Mouse (Mus musculus) granulocyte monocyte progenitor cell, adult 5-6 weeks (primary cell): ENCODE results near the gene Ovol1. TPM values are rescaled to one million over a fixed set of nuclear protein-coding genes. Genes with fewer than 3 reads are reported as not detected.

ENCODE experiments used
- ATAC-seq: replicated peaks from 2 replicates; pipeline ENCODE4 v1.8.0; 2016; ENCODE audit warnings: mild to moderate bottlenecking, moderate TSS enrichment, inconsistent platforms; ENCODE audit not compliant: poor library complexity, severe bottlenecking
- total RNA-seq, 2 experiments: library from RNA; stranded (forward) in 1 of 2; stranded (reverse) in 1 of 2; fragments of 200-712, 200-1000 nt in 1 of 2; fragments of >200 nt in 1 of 2; fragmentation: Nextera tagmentation in 1 of 2; gene quantifications; 2 replicates each; pipeline ENCODE4 v1.2.3; 2014 to 2017

Ovol1 gene
- total RNA-seq, 2 experiments from 2014 or later, result not detected

DNA sequence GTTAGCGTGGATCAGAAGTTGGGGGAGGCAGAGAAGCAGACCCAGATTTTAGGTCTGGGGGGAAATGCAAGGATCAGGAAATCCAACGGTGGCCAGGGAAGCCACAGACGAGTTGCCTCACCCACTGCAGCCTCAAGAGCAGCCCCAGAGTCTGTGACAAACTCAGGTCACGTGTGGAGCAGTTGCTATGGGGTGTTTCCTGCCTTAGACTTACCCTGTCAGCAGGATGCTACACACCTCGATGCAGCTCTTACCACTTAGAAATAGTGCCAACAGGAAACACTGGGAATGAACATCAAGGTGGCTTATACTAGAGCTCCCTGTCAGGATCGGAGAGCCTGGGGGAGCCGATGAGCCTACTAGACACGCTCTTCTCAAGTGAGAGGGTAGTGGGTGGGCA lies 27.9 kb downstream of the Ovol1 start:
- peak; percentile 20; the same call in 1 of the 2 replicates for ATAC-seq

DNA sequence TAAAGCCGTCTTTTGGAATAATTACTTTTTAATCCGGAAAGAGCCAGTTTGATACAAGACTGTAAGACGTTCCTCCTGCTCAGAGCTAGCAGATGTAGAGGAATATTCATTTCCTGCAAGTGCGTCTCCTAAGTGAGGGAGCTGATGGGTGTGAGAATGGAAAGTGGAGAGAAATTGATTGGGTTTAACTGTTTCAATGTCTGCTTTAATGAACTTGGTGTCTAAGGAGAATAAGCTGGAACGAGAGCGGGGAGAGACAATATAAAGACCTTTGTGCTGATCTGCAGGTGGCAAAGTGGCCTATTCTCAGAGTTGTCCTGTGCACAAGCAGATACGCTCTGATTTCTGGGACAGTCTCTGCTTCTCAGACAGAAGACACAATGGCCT lies 30.3 kb downstream of the Ovol1 start:
- ATAC-seq, result no peak

DNA sequence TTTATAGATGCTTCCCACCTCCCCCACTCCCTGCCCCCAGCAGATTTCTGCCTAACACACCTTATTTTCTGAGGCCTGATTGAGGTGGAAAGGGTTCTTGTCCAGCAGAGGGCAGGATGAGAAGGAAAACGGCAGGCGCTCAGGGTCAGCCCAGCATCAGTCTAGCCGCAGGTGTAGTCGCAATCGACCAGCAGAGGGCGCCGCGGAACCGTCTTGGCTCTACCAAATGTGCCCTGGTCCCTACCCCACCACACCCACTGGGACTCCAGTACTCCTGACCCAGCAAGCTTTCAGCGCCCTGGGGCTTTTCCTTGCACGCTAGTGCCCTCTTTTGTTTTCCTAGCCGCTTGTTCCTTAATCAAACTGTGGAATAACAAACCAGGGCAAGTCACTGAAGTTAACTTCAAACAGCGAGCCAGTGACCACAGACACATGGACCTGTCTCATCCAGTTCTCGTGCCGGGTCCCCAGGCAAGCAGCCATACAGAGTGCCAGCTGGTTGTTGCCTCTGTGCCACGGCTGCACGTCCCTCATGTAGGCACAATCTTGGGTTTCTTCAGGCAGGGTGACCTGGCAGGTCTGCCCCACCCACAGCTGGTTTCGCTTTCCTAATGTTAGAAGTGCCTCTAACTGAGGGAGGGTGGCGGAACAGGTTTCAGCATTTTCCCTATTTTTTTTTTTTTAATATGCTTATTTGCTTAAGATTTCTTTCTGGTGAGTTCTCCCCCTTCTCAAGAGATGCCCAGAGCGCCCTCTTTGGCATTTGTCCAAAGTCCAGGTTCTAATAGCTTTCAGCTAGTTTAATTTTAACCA lies 30.9 kb downstream of the Ovol1 start:
- peak; percentile 95 for ATAC-seq

DNA sequence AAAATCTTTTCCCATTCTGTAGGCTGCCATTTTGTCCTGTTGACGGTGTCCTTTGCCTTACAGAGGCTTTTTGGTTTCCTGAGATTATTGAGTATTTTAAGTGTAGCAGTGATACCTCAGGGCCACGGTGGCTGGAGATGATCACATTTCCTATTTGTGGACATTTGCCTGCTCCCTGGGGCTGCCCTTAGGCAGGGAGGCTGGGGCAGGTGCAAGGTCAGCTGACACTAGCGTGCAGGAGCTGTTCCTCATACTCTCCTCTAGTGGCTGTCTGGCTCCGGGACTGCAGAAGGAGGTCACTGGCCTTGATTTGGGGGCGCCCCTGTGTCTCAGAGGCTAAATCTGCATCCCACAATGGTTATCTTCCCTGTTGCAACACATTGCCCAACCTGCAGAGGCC lies 35.2 kb downstream of the Ovol1 start:
- no peak for ATAC-seq

DNA sequence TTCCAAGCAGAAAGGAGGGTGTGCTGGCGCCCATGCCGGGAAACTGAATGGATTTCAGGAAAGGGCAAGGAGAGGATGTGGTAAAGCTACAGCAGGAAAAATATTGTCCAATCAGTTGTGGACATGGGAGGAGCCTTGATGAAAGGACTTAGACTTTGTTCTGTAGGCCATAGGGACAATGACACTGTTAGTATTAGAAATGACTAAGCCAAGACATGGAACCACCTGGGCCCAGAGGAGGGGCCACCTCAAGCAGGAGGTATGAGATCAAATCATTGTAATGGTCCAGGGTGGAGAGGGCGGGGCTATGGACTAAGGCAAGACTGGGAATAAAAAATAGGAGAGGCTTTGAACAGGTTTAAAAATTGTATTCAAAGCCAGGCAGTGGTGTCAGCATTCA lies 41.7 kb downstream of the Ovol1 start:
- ATAC-seq, result no peak

DNA sequence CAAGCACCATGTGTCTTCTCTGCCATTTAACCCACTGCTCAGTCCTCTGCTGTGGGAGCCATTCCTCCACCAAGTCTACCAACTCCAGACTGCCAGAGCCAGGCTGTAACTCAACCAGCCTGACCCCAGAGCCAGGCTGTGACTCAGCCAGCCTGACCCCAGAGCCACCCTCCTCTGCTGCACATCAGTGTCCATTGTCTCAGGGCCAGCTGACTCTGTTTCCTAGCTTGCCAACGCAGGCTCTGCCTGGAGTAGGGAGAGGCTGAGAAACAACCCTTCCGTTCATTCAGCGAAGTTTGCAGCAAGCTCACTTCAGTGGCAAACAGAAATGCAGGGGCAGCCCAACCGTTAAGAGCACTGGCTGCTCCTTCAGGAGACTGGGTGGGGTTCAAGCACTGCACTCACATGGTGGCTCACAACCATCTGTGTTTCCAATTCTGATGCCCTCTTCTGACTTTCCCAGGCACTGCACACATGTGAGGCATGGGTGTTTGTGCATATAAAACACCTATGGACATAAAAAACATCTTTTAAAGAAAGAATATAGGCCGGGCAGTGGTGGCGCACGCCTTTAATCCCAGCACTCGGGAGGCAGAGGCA lies 43.4 kb downstream of the Ovol1 start:
- no peak for ATAC-seq

DNA sequence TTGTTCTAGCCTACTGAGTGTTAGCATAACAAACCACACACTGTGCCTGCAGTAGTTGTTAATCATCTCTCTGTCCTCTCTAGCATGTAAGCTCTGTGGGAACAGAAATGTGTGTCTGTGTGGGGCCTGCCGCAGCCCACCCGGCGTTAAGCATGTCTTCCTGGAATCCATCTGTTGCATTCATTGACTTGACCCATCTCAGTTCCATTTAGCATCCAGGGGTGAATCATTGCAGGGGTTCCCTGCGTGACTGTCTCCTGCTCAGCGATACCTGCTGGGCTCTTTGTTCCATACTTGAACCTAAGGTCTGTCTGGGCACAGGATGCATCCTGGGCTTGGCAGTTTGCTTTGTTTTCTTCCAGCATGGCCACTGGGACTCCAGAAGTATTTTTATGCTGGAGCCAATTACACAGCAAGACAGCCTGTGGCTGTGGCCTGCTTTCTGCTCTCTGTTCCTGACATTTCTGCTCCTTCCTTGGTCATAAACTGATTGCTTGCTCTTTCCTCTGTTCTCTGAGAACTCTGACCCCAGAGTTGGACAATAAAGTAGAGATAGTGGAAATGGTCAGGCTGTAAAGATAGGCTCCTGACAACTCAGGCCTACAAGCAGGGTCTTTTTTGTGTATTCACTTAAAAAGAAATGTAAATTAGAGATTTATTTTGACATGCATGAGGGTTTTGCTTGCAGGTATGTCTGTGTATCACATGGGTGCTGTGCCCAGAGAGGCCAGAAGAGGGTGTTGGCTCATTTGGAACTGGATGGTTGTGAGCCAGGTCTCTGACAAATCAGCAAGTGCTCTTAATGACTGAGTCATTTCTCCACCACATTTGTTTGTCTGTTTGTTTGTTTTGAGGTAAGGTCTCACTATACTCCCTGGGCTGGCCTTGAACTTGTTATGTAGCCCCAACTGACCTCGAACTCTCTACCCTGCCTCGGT lies 44.3 kb downstream of the Ovol1 start:
- ATAC-seq, result no peak

DNA sequence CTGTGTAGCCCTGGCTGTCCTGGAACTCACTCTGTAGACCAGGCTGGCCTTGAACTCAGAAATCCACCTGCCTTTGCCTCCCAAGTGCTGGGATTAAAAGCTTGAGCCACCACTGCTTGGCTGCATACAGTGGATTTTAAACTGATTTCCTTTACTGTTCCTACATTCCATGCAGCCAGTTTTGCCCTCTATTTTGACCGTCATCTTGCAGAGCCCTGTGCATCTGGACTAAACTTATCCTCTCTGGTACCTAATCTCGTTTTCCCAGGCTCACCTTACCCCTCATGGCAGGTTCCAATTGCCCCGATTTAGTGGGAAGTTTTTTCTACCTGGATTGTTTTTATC lies 47.5 kb downstream of the Ovol1 start:
- ATAC-seq, result no peak

DNA sequence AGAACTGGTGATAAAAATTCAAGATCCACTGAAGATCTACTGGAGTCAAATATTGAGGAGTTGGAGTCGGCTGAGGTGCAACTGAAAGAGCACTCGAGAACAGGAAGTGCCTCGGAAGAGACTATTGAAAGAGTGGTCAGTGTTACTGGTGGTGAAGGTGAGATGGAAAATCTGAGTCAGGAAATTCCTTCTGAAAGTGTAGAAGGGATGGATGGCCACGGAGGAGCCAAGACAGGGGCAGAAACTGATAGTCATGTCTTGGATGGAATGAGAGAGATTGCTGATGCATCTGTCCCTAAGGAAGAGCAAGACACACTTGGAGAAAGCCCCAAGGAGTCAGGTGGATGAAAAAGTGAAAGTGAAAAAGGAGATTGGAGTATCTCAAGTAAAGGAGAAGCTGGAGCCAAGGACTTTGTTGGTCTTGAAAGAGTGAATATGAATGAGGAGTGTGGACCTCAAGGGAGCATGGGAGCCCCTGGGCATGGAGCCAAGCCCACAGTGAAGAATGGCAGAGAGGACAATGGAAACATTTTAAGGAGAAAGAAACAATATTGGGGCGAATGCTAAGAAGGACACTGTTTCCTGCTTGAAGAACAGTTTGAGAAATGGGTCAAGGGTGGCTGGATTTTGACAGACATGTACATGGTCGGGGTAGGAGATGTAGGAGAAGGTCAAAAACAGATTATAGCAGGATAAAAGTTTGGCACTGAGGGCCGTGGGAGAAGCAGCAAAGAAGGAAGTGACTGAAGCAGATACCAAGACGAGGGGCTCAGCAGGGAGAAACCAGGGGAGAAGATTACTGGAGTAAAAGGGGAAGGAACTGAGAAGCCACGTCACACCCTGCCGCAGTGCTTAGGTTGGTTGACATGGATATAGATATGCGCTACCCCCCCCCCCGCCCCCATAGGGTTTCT lies 48.1 kb downstream of the Ovol1 start:
- peak; percentile 73 for ATAC-seq

DNA sequence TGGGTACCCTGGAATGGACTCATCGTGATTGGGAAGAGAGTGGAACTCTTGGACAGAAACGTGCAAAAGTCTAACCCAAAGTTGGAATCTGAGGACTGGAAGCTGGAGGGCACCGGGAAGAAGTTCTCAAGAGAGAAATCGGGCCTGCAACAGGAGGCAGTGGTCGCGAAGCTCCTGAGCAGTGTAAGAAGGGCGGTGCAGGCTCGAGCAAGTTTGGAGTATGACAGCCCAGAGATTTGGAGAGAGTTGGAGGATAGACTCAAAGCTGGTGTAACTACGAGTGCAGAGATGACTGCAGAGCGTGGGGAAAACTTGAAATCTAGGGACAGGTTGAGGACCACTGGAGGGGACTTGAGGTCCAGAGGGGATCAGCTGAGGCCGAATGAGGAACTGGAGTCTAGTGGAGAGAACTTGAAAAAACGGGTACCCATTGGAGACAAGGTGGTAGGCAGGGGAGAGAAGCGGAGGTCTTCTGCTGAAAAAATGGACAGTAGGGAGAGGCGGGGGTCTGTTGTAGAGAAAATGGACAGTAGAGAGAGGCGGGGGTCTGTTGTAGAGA lies 49.3 kb downstream of the Ovol1 start:
- no peak for ATAC-seq

DNA sequence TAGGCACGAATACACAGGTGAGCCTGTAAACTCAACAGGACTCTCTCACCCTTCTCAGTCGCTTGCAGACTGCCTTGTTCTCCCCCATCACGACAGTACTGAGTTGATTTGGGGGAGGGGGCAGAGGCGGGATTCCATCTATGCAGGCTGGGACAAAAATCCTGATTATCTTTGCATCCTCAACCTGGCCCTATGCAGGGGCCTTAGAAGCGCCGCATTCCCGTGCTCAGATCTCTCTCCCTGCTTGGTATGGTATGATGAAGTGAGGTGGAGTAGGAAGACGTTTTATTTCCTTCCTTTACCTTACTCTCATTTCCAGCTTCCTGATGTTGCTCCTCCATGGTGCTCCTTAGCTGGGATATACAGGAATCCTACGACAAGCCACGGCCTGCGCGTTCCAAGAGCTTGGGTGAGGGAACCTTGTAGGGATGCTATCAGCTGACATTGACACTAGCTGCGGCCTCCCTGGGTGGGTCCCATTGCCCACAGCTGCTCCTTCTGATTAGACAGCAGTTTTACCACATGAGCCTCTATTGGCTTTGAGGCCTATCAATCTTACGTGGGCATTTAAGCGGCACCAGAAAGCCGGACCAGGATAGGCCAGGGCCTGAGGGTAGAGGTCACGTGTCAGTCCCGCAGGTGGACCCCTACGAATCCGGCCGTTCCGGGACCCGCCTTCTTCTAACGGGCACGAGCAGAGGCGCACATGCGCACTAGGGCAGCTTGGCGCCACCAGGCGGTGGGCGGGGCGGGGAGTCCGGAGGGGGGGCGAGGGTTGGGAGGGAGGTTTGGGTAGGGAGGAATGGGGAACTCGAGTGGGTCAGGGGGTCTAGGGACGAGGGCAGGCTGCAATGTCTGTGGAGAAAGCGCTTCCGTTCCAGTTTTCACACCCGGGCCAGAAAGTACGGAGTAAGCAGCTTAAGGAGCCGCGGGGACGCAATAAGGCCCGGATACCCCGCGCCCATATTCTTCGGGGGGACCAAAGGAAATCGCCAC lies 50.1 kb downstream of the Ovol1 start, which contains the start of gene Snx32:
Snx32 (minus strand) TSS at position 508 of the 996 bp plus-strand sequence.
- ATAC-seq, result peak; percentile 85

DNA sequence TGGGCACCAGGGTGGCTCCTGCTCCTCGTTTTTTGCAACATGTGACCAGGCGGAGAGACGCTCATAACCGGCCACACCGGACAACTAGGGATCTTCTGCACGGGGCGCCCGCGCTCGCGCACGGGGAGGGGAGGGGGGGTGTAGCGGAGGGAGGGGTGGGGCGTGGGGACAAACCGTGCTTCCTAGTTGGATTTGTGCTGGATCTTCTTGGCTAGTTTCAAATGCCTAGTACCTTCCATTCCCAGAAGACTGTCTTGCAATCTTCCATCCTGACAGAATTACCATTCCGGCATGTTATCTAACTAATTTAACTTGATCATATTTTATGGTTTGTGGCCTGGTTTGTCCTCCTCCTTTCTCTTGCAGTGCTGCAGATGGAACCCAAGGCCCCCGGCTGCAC lies 56.8 kb downstream of the Ovol1 start, which contains the start of gene 1700020D05Rik:
1700020D05Rik (minus strand) TSS at position 101 of the 400 bp plus-strand sequence.
- no peak for ATAC-seq

DNA sequence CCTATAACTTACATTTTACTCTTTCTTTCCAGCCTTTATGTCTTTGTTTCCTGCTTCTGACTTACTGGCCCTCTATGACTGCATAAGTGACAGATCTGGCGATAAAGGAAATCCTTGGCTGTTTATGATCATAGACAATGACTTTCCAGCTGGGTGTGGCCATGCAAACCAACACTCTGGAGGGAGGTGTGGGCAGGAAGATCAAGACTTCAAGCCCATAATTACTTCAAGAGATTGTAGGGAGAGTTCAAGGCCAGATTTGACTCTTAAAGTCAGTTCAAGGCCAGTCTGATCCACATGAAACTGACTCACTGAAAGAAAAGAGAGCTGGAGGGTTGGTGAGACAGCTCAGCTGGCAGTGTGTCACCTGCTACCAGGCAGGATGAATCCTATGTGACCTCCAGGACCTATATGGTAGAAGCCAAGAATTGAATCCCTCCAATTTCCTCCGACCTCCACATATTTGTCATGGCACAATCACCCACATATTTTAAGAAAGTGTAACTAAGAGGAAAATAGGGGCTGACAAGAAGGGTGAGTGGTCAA lies 60.0 kb downstream of the Ovol1 start:
- no peak for ATAC-seq

Other genes with a start within 250 kb of the Ovol1 start
- gene Catsper1, start 224.9 kb downstream of the Ovol1 start, total RNA-seq (2014; fragmentation: Nextera tagmentation), result not detected in 2 replicates
- gene Catsper1, start 224.9 kb downstream of the Ovol1 start, total RNA-seq (2017), result not detected in 2 replicates
- gene Cst6, start 211.1 kb downstream of the Ovol1 start, total RNA-seq (2014; fragmentation: Nextera tagmentation), result not detected in 2 replicates
- gene Cst6, start 211.1 kb downstream of the Ovol1 start, total RNA-seq (2017), result not detected in 2 replicates
- 52.8 and 54.1 TPM in 2 replicates for gene Eif1ad, start 193.9 kb downstream of the Ovol1 start, total RNA-seq (2014; fragmentation: Nextera tagmentation)
- 69.4 and 72.2 TPM in 2 replicates for gene Eif1ad, start 193.9 kb downstream of the Ovol1 start, total RNA-seq (2017)
- gene Banf1, start 193.5 kb downstream of the Ovol1 start, total RNA-seq (2014; fragmentation: Nextera tagmentation), result 526 and 559 TPM in 2 replicates
- 84.9 and 130 TPM in 2 replicates for gene Banf1, start 193.5 kb downstream of the Ovol1 start, total RNA-seq (2017)
- 86.2 and 138 TPM in 2 replicates for gene Sart1, start 171.9 kb downstream of the Ovol1 start, total RNA-seq (2014; fragmentation: Nextera tagmentation)
- 63.2 and 78.7 TPM in 2 replicates for gene Sart1, start 171.9 kb downstream of the Ovol1 start, total RNA-seq (2017)
- gene Tsga10ip, start 158.1 kb downstream of the Ovol1 start, total RNA-seq (2014; fragmentation: Nextera tagmentation), result not detected in 2 replicates
- 1.9 TPM in 1 of 2 replicates, not detected in the other for gene Tsga10ip, start 158.1 kb downstream of the Ovol1 start, total RNA-seq (2017)
- 160 and 218 TPM in 2 replicates for gene Drap1, start 135.7 kb downstream of the Ovol1 start, total RNA-seq (2014; fragmentation: Nextera tagmentation)
- 119 and 145 TPM in 2 replicates for gene Drap1, start 135.7 kb downstream of the Ovol1 start, total RNA-seq (2017)
- 30.1 and 32.7 TPM in 2 replicates for gene AI837181, start 135.5 kb downstream of the Ovol1 start, total RNA-seq (2014; fragmentation: Nextera tagmentation)
- gene AI837181, start 135.5 kb downstream of the Ovol1 start, total RNA-seq (2017), result 10.9 and 12.2 TPM in 2 replicates
- gene Fosl1, start 113.1 kb downstream of the Ovol1 start, total RNA-seq (2014; fragmentation: Nextera tagmentation), result 0.32 TPM in 1 of 2 replicates, not detected in the other
- 0.57 TPM in 1 of 2 replicates, not detected in the other for gene Fosl1, start 113.1 kb downstream of the Ovol1 start, total RNA-seq (2017)
- 0.68 and 1.9 TPM in 2 replicates for gene Ccdc85b, start 102.8 kb downstream of the Ovol1 start, total RNA-seq (2014; fragmentation: Nextera tagmentation)
- gene Ccdc85b, start 102.8 kb downstream of the Ovol1 start, total RNA-seq (2017), result 2.5 and 4.1 TPM in 2 replicates
- 33.6 and 94.2 TPM in 2 replicates for gene Fibp, start 100.0 kb downstream of the Ovol1 start, total RNA-seq (2014; fragmentation: Nextera tagmentation)
- 112 and 122 TPM in 2 replicates for gene Fibp, start 100.0 kb downstream of the Ovol1 start, total RNA-seq (2017)
- gene Ctsw, start 92.1 kb downstream of the Ovol1 start, total RNA-seq (2014; fragmentation: Nextera tagmentation), result 1.1 TPM in 1 of 2 replicates, not detected in the other
- gene Ctsw, start 92.1 kb downstream of the Ovol1 start, total RNA-seq (2017), result not detected in 2 replicates
- not detected in 2 replicates for gene Efemp2, start 86.7 kb downstream of the Ovol1 start, total RNA-seq (2014; fragmentation: Nextera tagmentation)
- 1.6 TPM in 1 of 2 replicates, not detected in the other for gene Efemp2, start 86.7 kb downstream of the Ovol1 start, total RNA-seq (2017)
- gene Mus81, start 72.2 kb downstream of the Ovol1 start, total RNA-seq (2014; fragmentation: Nextera tagmentation), result 23.9 and 39.7 TPM in 2 replicates
- gene Mus81, start 72.2 kb downstream of the Ovol1 start, total RNA-seq (2017), result 9.4 and 13.5 TPM in 2 replicates
- gene Cfl1, start 70.2 kb downstream of the Ovol1 start, total RNA-seq (2014; fragmentation: Nextera tagmentation), result 1,243 and 1,245 TPM in 2 replicates
- gene Cfl1, start 70.2 kb downstream of the Ovol1 start, total RNA-seq (2017), result 1,162 and 1,185 TPM in 2 replicates
- gene 1700020D05Rik, start 56.9 kb downstream of the Ovol1 start, total RNA-seq (2014; fragmentation: Nextera tagmentation), result 2.8 TPM in 1 of 2 replicates, not detected in the other
- gene 1700020D05Rik, start 56.9 kb downstream of the Ovol1 start, total RNA-seq (2017), result not detected in 2 replicates
- gene Snx32, start 50.1 kb downstream of the Ovol1 start, total RNA-seq (2014; fragmentation: Nextera tagmentation), result 4.9 and 5.7 TPM in 2 replicates
- 1.1 and 1.7 TPM in 2 replicates for gene Snx32, start 50.1 kb downstream of the Ovol1 start, total RNA-seq (2017)
- gene Ap5b1, start 7.4 kb upstream of the Ovol1 start, total RNA-seq (2014; fragmentation: Nextera tagmentation), result 5.7 and 17.5 TPM in 2 replicates
- gene Ap5b1, start 7.4 kb upstream of the Ovol1 start, total RNA-seq (2017), result 7.5 and 10.4 TPM in 2 replicates
- 78.4 and 114 TPM in 2 replicates for gene Rnaseh2c, start 41.2 kb upstream of the Ovol1 start, total RNA-seq (2014; fragmentation: Nextera tagmentation)
- 37.7 and 140 TPM in 2 replicates for gene Rnaseh2c, start 41.2 kb upstream of the Ovol1 start, total RNA-seq (2017)
- 27.9 and 52.2 TPM in 2 replicates for gene Kat5, start 49.6 kb upstream of the Ovol1 start, total RNA-seq (2014; fragmentation: Nextera tagmentation)
- 60.2 and 82.3 TPM in 2 replicates for gene Kat5, start 49.6 kb upstream of the Ovol1 start, total RNA-seq (2017)
- gene Rela, start 76.8 kb upstream of the Ovol1 start, total RNA-seq (2014; fragmentation: Nextera tagmentation), result 37.1 and 46.4 TPM in 2 replicates
- 25.4 and 31.7 TPM in 2 replicates for gene Rela, start 76.8 kb upstream of the Ovol1 start, total RNA-seq (2017)
- 56.8 and 65.9 TPM in 2 replicates for gene Sipa1, start 103.1 kb upstream of the Ovol1 start, total RNA-seq (2014; fragmentation: Nextera tagmentation)
- gene Sipa1, start 103.1 kb upstream of the Ovol1 start, total RNA-seq (2017), result 17.3 and 20.8 TPM in 2 replicates
- 23.0 and 30.4 TPM in 2 replicates for gene Map3k11, start 128.1 kb upstream of the Ovol1 start, total RNA-seq (2014; fragmentation: Nextera tagmentation)
- gene Map3k11, start 128.1 kb upstream of the Ovol1 start, total RNA-seq (2017), result 21.9 and 22.2 TPM in 2 replicates
- gene Pcnx3, start 128.3 kb upstream of the Ovol1 start, total RNA-seq (2014; fragmentation: Nextera tagmentation), result 35.2 and 46.8 TPM in 2 replicates
- gene Pcnx3, start 128.3 kb upstream of the Ovol1 start, total RNA-seq (2017), result 12.6 and 22.7 TPM in 2 replicates
- not detected in 2 replicates for gene Kcnk7, start 143.7 kb upstream of the Ovol1 start, total RNA-seq (2014; fragmentation: Nextera tagmentation)
- gene Kcnk7, start 143.7 kb upstream of the Ovol1 start, total RNA-seq (2017), result not detected in 2 replicates
- gene Ehbp1l1, start 165.7 kb upstream of the Ovol1 start, total RNA-seq (2014; fragmentation: Nextera tagmentation), result 23.2 and 29.5 TPM in 2 replicates
- gene Ehbp1l1, start 165.7 kb upstream of the Ovol1 start, total RNA-seq (2017), result 30.6 and 41.6 TPM in 2 replicates
- gene Fam89b, start 169.0 kb upstream of the Ovol1 start, total RNA-seq (2014; fragmentation: Nextera tagmentation), result 37.4 and 41.7 TPM in 2 replicates
- 20.9 and 31.8 TPM in 2 replicates for gene Fam89b, start 169.0 kb upstream of the Ovol1 start, total RNA-seq (2017)
- gene Ltbp3, start 180.3 kb upstream of the Ovol1 start, total RNA-seq (2014; fragmentation: Nextera tagmentation), result 1.8 and 16.0 TPM in 2 replicates
- 3.7 and 3.9 TPM in 2 replicates for gene Ltbp3, start 180.3 kb upstream of the Ovol1 start, total RNA-seq (2017)
- 40.9 and 47.7 TPM in 2 replicates for gene Scyl1, start 210.8 kb upstream of the Ovol1 start, total RNA-seq (2014; fragmentation: Nextera tagmentation)
- 22.8 and 23.3 TPM in 2 replicates for gene Scyl1, start 210.8 kb upstream of the Ovol1 start, total RNA-seq (2017)